Mouse (Mus musculus): ENCODE measurements at regions not wholly inside any gene's neighbourhood (a gene's known extent, or its start where the extent isn't known, plus 50 kb on each side); places are given as distances from the start of the nearest gene placed in this dataset.

GRCm38 (mm10) chr9:103813791-103814190 lies 52.2 kb upstream of the Tmem108 start:
- no peak for DNase-seq (ENCODE audit: low spot score)

GRCm38 (mm10) chr9:103818998-103819397 lies 57.4 kb upstream of the Tmem108 start:
- no peak for DNase-seq (ENCODE audit: low spot score)

- no peak for DNase-seq (ENCODE audit: low spot score)
Observed at GRCm38 (mm10) chr9:103821632-103822031, 60.0 kb upstream of the Tmem108 start.

- DNase-seq (ENCODE audit: low spot score): no peak
Observed at GRCm38 (mm10) chr9:103823491-103823890, 61.9 kb upstream of the Tmem108 start.

- no peak for DNase-seq (ENCODE audit: low spot score)
Observed at GRCm38 (mm10) chr9:103841199-103841598, 79.6 kb upstream of the Tmem108 start.

GRCm38 (mm10) chr9:103843836-103844235 lies 82.2 kb upstream of the Tmem108 start:
- DNase-seq (ENCODE audit: low spot score): no peak

GRCm38 (mm10) chr9:103845916-103846457 lies 84.3 kb upstream of the Tmem108 start:
- DNase-seq (ENCODE audit: low spot score): peak; percentile 34

GRCm38 (mm10) chr9:103847931-103848330 lies 86.3 kb upstream of the Tmem108 start:
- no peak for DNase-seq (ENCODE audit: low spot score)

GRCm38 (mm10) chr9:103849079-103849478 lies 87.4 kb upstream of the Tmem108 start:
- no peak for DNase-seq (ENCODE audit: low spot score)

GRCm38 (mm10) chr9:103852691-103853090 lies 91.1 kb upstream of the Tmem108 start:
- no peak for DNase-seq (ENCODE audit: low spot score)

- DNase-seq (ENCODE audit: low spot score): no peak
Observed at GRCm38 (mm10) chr9:103860658-103861377, 99.2 kb upstream of the Tmem108 start.

GRCm38 (mm10) chr9:103862493-103862892 lies 100.9 kb upstream of the Tmem108 start:
- DNase-seq (ENCODE audit: low spot score): no peak

- no peak for DNase-seq (ENCODE audit: low spot score)
Observed at GRCm38 (mm10) chr9:103867433-103868209, 106.0 kb upstream of the Tmem108 start.

- no peak for DNase-seq (ENCODE audit: low spot score)
Observed at GRCm38 (mm10) chr9:103869276-103869675, 107.6 kb upstream of the Tmem108 start.

GRCm38 (mm10) chr9:103872119-103872518 lies 110.5 kb upstream of the Tmem108 start:
- DNase-seq (ENCODE audit: low spot score): no peak

- DNase-seq (ENCODE audit: low spot score): no peak
Observed at GRCm38 (mm10) chr9:103873876-103874275, 112.2 kb upstream of the Tmem108 start.

GRCm38 (mm10) chr9:103877851-103878250 lies 116.2 kb upstream of the Tmem108 start:
- no peak for DNase-seq (ENCODE audit: low spot score)

- DNase-seq (ENCODE audit: low spot score): no peak
Observed at GRCm38 (mm10) chr9:103892827-103893226, 109.5 kb upstream of the Nphp3 start.

GRCm38 (mm10) chr9:103894376-103894775 lies 108.0 kb upstream of the Nphp3 start:
- DNase-seq (ENCODE audit: low spot score): no peak

GRCm38 (mm10) chr9:103899311-103899710 lies 103.0 kb upstream of the Nphp3 start:
- no peak for DNase-seq (ENCODE audit: low spot score)

GRCm38 (mm10) chr9:103911347-103911746 lies 91.0 kb upstream of the Nphp3 start:
- no peak for DNase-seq (ENCODE audit: low spot score)

- no peak for DNase-seq (ENCODE audit: low spot score)
Observed at GRCm38 (mm10) chr9:103915126-103915525, 87.2 kb upstream of the Nphp3 start.

GRCm38 (mm10) chr9:103917771-103918170 lies 84.6 kb upstream of the Nphp3 start:
- DNase-seq (ENCODE audit: low spot score): no peak
